Mouse (Mus musculus) neural tube, embryonic 12.5 days (tissue): ENCODE results near the gene Gabpa. TPM values are rescaled to one million over a fixed set of nuclear protein-coding genes. Genes with fewer than 3 reads are reported as not detected.

Source experiments
- ATAC-seq: fragments of 200-750 bp; cut with Nextera tagmentation; 2 replicates; pipeline ENCODE4 v1.8.0; 2017; ENCODE audit warnings: low read depth, mild to moderate bottlenecking, moderate TSS enrichment, moderate library complexity; ENCODE audit not compliant: low FRiP score
- H3K27ac ChIP-seq: fragments of 300-500 bp; sonication (generic); 2 replicates; pipeline ENCODE4 v1.5.1; 2016
- H3K27me3 ChIP-seq: fragments of 300-500 bp; sonication (generic); replicated peaks from 2 replicates; pipeline ENCODE4 v1.6.1; 2016; ENCODE audit warnings: mild to moderate bottlenecking
- H3K36me3 ChIP-seq: fragments of 300-500 bp; sonication (generic); 2 replicates; pipeline ENCODE4 v1.6.1; 2016; ENCODE audit warnings: mild to moderate bottlenecking
- H3K4me1 ChIP-seq: fragments of 300-500 bp; sonication (generic); 2 replicates; pipeline ENCODE4 v1.6.1; 2016
- H3K4me2 ChIP-seq: fragments of 300-500 bp; sonication (generic); replicated peaks from 2 replicates; pipeline ENCODE4 v1.6.1; 2016; ENCODE audit warnings: mild to moderate bottlenecking
- H3K4me3 ChIP-seq: fragments of 300-500 bp; sonication (generic); 2 replicates; pipeline ENCODE4 v1.5.1; 2016
- H3K9ac ChIP-seq: fragments of 300-500 bp; sonication (generic); 2 replicates; pipeline ENCODE4 v1.6.1; 2016; ENCODE audit warnings: mild to moderate bottlenecking
- H3K9me3 ChIP-seq: fragments of 300-500 bp; sonication (generic); 2 replicates; pipeline ENCODE4 v1.6.1; 2016; ENCODE audit warnings: mild to moderate bottlenecking
- WGBS: fragments of 180-500 bp; shearing (Covaris S2); methylation state at CpG from one replicate; pipeline ENCODE4 v1.1.7; 2016; 5-methylcytosine and 5-hydroxymethylcytosine counted together
- polyA plus RNA-seq: library from polyadenylated mRNA; unstranded; fragments of >200 nt; fragmentation: Nextera tagmentation; extraction: Ambion mirVana; gene quantifications from 2 replicates; pipeline ENCODE4 v1.2.1, GENCODE M21; 2016

The Gabpa gene
- 30.8 and 32.8 TPM in 2 replicates for polyA plus RNA-seq

GRCm38 (mm10) chr16:84834745-84835440 lies at the start of gene Gabpa:
Gabpa (plus strand) TSS chr16:84834925.
- ATAC-seq = peak; percentile 96
- Histone ChIP-seq H3K4me3 (peak within 1 kb of the TSS; percentile 91), H3K4me1 (peaks cover 20% of the 10 kb centered on the region; the same call in 1 of the 2 replicates), H3K9ac (peak within 1 kb of the TSS; percentile 98), H3K36me3 (peaks cover 16% of the 10 kb centered on the region), H3K27ac (peak within 1 kb of the TSS; percentile 96), H3K4me2 (peak within 1 kb of the TSS; percentile 84), H3K27me3 (no peaks in the 10 kb centered on the region), H3K9me3 (no peaks in the 10 kb centered on the region)
- under 1% methylated on average over 52 of the region's 52 CpGs for WGBS

- Histone ChIP-seq H3K27ac (no peak overlapping the region), H3K9ac (no peak overlapping the region), H3K4me1 (no peaks in the 10 kb centered on the region), H3K27me3 (no peaks in the 10 kb centered on the region), H3K36me3 (0 out of 2 replicates have a peak, but pooled peaks cover 1% of the 10 kb centered on the region), H3K4me3 (no peak overlapping the region), H3K4me2 (no peak overlapping the region), H3K9me3 (no peaks in the 10 kb centered on the region)
- WGBS = 24% methylated on average over 7 of the region's 7 CpGs
- ATAC-seq = no peak
Measured at GRCm38 (mm10) chr16:84784966-84785365, 49.8 kb upstream of the Gabpa start.

GRCm38 (mm10) chr16:84790595-84791165 lies 44.0 kb upstream of the Gabpa start:
- 93% methylated on average over 2 of the region's 2 CpGs for WGBS
- Histone ChIP-seq H3K27me3 (no peaks in the 10 kb centered on the region), H3K4me1 (no peaks in the 10 kb centered on the region), H3K4me3 (no peak overlapping the region), H3K36me3 (0 out of 2 replicates have a peak, but pooled peaks cover 5% of the 10 kb centered on the region), H3K9ac (no peak overlapping the region), H3K9me3 (no peaks in the 10 kb centered on the region), H3K27ac (no peak overlapping the region), H3K4me2 (no peak overlapping the region)
- no peak for ATAC-seq

- Histone ChIP-seq H3K4me1 (no peaks in the 10 kb centered on the region), H3K4me2 (no peak overlapping the region), H3K27me3 (no peaks in the 10 kb centered on the region), H3K9me3 (no peaks in the 10 kb centered on the region), H3K9ac (no peak overlapping the region), H3K27ac (no peak overlapping the region), H3K36me3 (0 out of 2 replicates have a peak, but pooled peaks cover 5% of the 10 kb centered on the region), H3K4me3 (no peak overlapping the region)
- WGBS = 88% methylated on average over 14 of the region's 14 CpGs
- no peak for ATAC-seq
Measured at GRCm38 (mm10) chr16:84793401-84793800, 41.3 kb upstream of the Gabpa start.

GRCm38 (mm10) chr16:84795337-84795736 lies 39.4 kb upstream of the Gabpa start:
- Histone ChIP-seq H3K27me3 (no peaks in the 10 kb centered on the region), H3K4me1 (no peaks in the 10 kb centered on the region), H3K9me3 (no peaks in the 10 kb centered on the region), H3K36me3 (0 out of 2 replicates have a peak, but pooled peaks cover 5% of the 10 kb centered on the region), H3K9ac (no peak overlapping the region), H3K4me2 (no peak overlapping the region), H3K4me3 (no peak overlapping the region), H3K27ac (no peak overlapping the region)
- 76% methylated on average over 3 of the region's 3 CpGs for WGBS
- no peak for ATAC-seq

- ATAC-seq = no peak
- H3K27me3 ChIP-seq = no peaks in the 10 kb centered on the region
- WGBS = 59% methylated on average over 9 of the region's 9 CpGs
- 0 out of 2 replicates have a peak, but pooled peaks cover 5% of the 10 kb centered on the region for H3K36me3 ChIP-seq
- H3K4me3 ChIP-seq = no peak overlapping the region
- H3K9me3 ChIP-seq = no peaks in the 10 kb centered on the region
- H3K9ac ChIP-seq = no peak overlapping the region
- no peak overlapping the region for H3K27ac ChIP-seq
- no peak overlapping the region for H3K4me2 ChIP-seq
- no peaks in the 10 kb centered on the region for H3K4me1 ChIP-seq
Measured at GRCm38 (mm10) chr16:84796678-84797077, 38.0 kb upstream of the Gabpa start.

GRCm38 (mm10) chr16:84800038-84800437 lies 34.7 kb upstream of the Gabpa start:
- no peak overlapping the region for H3K27ac ChIP-seq
- H3K36me3 ChIP-seq = no peaks in the 10 kb centered on the region; the same call in 1 of the 2 replicates
- no peaks in the 10 kb centered on the region for H3K27me3 ChIP-seq
- H3K4me3 ChIP-seq = no peak overlapping the region
- no peak for ATAC-seq
- H3K9me3 ChIP-seq = no peaks in the 10 kb centered on the region
- no peak overlapping the region for H3K4me2 ChIP-seq
- H3K9ac ChIP-seq = no peak overlapping the region
- 92% methylated on average over 1 of the region's 2 CpGs for WGBS
- no peaks in the 10 kb centered on the region for H3K4me1 ChIP-seq

- Histone ChIP-seq H3K36me3 (peaks cover 6% of the 10 kb centered on the region; the same call in 1 of the 2 replicates), H3K27ac (no peak overlapping the region), H3K4me2 (no peak overlapping the region), H3K27me3 (no peaks in the 10 kb centered on the region), H3K4me1 (no peaks in the 10 kb centered on the region), H3K4me3 (no peak overlapping the region), H3K9ac (no peak overlapping the region), H3K9me3 (no peaks in the 10 kb centered on the region)
- WGBS = 82% methylated on average over 6 of the region's 6 CpGs
- ATAC-seq = no peak
Measured at GRCm38 (mm10) chr16:84802217-84802616, 32.5 kb upstream of the Gabpa start.

- no peak overlapping the region for H3K27ac ChIP-seq
- no peak overlapping the region for H3K4me2 ChIP-seq
- 89% methylated on average over 5 of the region's 5 CpGs for WGBS
- ATAC-seq = no peak
- peaks cover 24% of the 10 kb centered on the region for H3K36me3 ChIP-seq
- no peaks in the 10 kb centered on the region for H3K4me1 ChIP-seq
- no peak overlapping the region for H3K9ac ChIP-seq
- no peaks in the 10 kb centered on the region for H3K27me3 ChIP-seq
- no peaks in the 10 kb centered on the region for H3K9me3 ChIP-seq
- no peak overlapping the region for H3K4me3 ChIP-seq
Measured at GRCm38 (mm10) chr16:84804866-84805265, 29.9 kb upstream of the Gabpa start.

- Histone ChIP-seq H3K27ac (no peak overlapping the region), H3K27me3 (no peaks in the 10 kb centered on the region), H3K4me1 (no peaks in the 10 kb centered on the region), H3K9ac (no peak overlapping the region), H3K36me3 (peaks cover 36% of the 10 kb centered on the region), H3K4me3 (no peak overlapping the region), H3K9me3 (no peaks in the 10 kb centered on the region), H3K4me2 (no peak overlapping the region)
- ATAC-seq = no peak
- WGBS = 94% methylated on average over 3 of the region's 3 CpGs
Measured at GRCm38 (mm10) chr16:84806175-84806574, 28.6 kb upstream of the Gabpa start.

GRCm38 (mm10) chr16:84807874-84808273 lies 26.9 kb upstream of the Gabpa start:
- WGBS = 94% methylated on average over 7 of the region's 7 CpGs
- H3K4me2 ChIP-seq = no peak overlapping the region
- H3K4me1 ChIP-seq = no peaks in the 10 kb centered on the region
- H3K27me3 ChIP-seq = no peaks in the 10 kb centered on the region
- no peak overlapping the region for H3K27ac ChIP-seq
- peaks cover 41% of the 10 kb centered on the region for H3K36me3 ChIP-seq
- H3K9ac ChIP-seq = no peak overlapping the region
- no peak for ATAC-seq
- no peaks in the 10 kb centered on the region for H3K9me3 ChIP-seq
- H3K4me3 ChIP-seq = no peak overlapping the region

- 96% methylated on average over 1 of the region's 1 CpGs for WGBS
- Histone ChIP-seq H3K27ac (no peak overlapping the region), H3K36me3 (peaks cover 44% of the 10 kb centered on the region), H3K4me3 (no peak overlapping the region), H3K9ac (no peak overlapping the region), H3K27me3 (no peaks in the 10 kb centered on the region), H3K4me1 (no peaks in the 10 kb centered on the region), H3K9me3 (no peaks in the 10 kb centered on the region), H3K4me2 (no peak overlapping the region)
- ATAC-seq = no peak
Measured at GRCm38 (mm10) chr16:84810254-84810653, 24.5 kb upstream of the Gabpa start.
